Mouse (Mus musculus) stomach, embryonic 14.5 days (tissue): ENCODE measurements around the gene Ccl2. TPM values are rescaled to one million over a fixed set of nuclear protein-coding genes. Genes with fewer than 3 reads are reported as not detected.

Experiments used
- polyA plus RNA-seq: library from polyadenylated mRNA; unstranded; fragments of >200 nt; fragmentation: Nextera tagmentation; extraction: Ambion mirVana; gene quantifications from 2 replicates; pipeline ENCODE4 v1.2.1, GENCODE M21; 2014

The Ccl2 gene
- polyA plus RNA-seq, 1 experiment from 2014 or later, result 7.0 TPM

Other genes with a start within 250 kb of the Ccl2 start
- not detected in 2 replicates for gene 5530401A14Rik, start 174.9 kb upstream of the Ccl2 start, polyA plus RNA-seq
- gene Asic2, start 67.1 kb upstream of the Ccl2 start, polyA plus RNA-seq, result 0.22 and 0.27 TPM in 2 replicates
- not detected in 2 replicates for gene Gm17268, start 3.0 kb downstream of the Ccl2 start, polyA plus RNA-seq
- 1.2 and 1.9 TPM in 2 replicates for gene Ccl7, start 10.1 kb downstream of the Ccl2 start, polyA plus RNA-seq
- 99.4 and 100 TPM in 2 replicates for gene Ccl11, start 22.3 kb downstream of the Ccl2 start, polyA plus RNA-seq
- 5.7 and 6.2 TPM in 2 replicates for gene Ccl12, start 66.3 kb downstream of the Ccl2 start, polyA plus RNA-seq
- gene Ccl8, start 79.6 kb downstream of the Ccl2 start, polyA plus RNA-seq, result not detected in 2 replicates